Mouse (Mus musculus): ENCODE data around the gene Foxo1.

Gene Foxo1

GRCm38 (mm10) chr3:52268487-52268736 is 276 bp downstream of the Foxo1 start:
- no peak for DNase-seq (ENCODE audit: extremely low spot score, low read depth, low spot score)

GRCm38 (mm10) chr3:52268737-52269513 is 789 bp downstream of the Foxo1 start:
- DNase-seq (ENCODE audit: extremely low spot score, low read depth, low spot score) = no peak

- DNase-seq (ENCODE audit: extremely low spot score, low read depth, low spot score) = no peak
Measured at GRCm38 (mm10) chr3:52269514-52270351, 1.6 kb downstream of the Foxo1 start.

GRCm38 (mm10) chr3:52270511-52270910 is 2.4 kb downstream of the Foxo1 start:
- no peak for DNase-seq (ENCODE audit: extremely low spot score, low read depth, low spot score)

GRCm38 (mm10) chr3:52271376-52271775 is 3.2 kb downstream of the Foxo1 start:
- no peak for DNase-seq (ENCODE audit: extremely low spot score, low read depth, low spot score)

GRCm38 (mm10) chr3:52272376-52272865 is 4.3 kb downstream of the Foxo1 start:
- DNase-seq (ENCODE audit: extremely low spot score, low read depth, low spot score) = no peak

GRCm38 (mm10) chr3:52274475-52274874 is 6.3 kb downstream of the Foxo1 start:
- DNase-seq (ENCODE audit: extremely low spot score, low read depth, low spot score) = no peak

GRCm38 (mm10) chr3:52275037-52275555 is 7.0 kb downstream of the Foxo1 start:
- DNase-seq (ENCODE audit: extremely low spot score, low read depth, low spot score) = no peak

- no peak for DNase-seq (ENCODE audit: extremely low spot score, low read depth, low spot score)
Measured at GRCm38 (mm10) chr3:52280681-52281080, 12.5 kb downstream of the Foxo1 start.

GRCm38 (mm10) chr3:52281882-52282281 is 13.7 kb downstream of the Foxo1 start:
- no peak for DNase-seq (ENCODE audit: extremely low spot score, low read depth, low spot score)

GRCm38 (mm10) chr3:52282369-52282768 is 14.2 kb downstream of the Foxo1 start:
- no peak for DNase-seq (ENCODE audit: extremely low spot score, low read depth, low spot score)

- no peak for DNase-seq (ENCODE audit: extremely low spot score, low read depth, low spot score)
Measured at GRCm38 (mm10) chr3:52283521-52283920, 15.4 kb downstream of the Foxo1 start.

- DNase-seq (ENCODE audit: extremely low spot score, low read depth, low spot score) = no peak
Measured at GRCm38 (mm10) chr3:52290811-52291210, 22.7 kb downstream of the Foxo1 start.

GRCm38 (mm10) chr3:52292498-52292897 is 24.4 kb downstream of the Foxo1 start:
- no peak for DNase-seq (ENCODE audit: extremely low spot score, low read depth, low spot score)

GRCm38 (mm10) chr3:52293946-52294345 is 25.8 kb downstream of the Foxo1 start:
- DNase-seq (ENCODE audit: extremely low spot score, low read depth, low spot score) = no peak

- no peak for DNase-seq (ENCODE audit: extremely low spot score, low read depth, low spot score)
Measured at GRCm38 (mm10) chr3:52295688-52296087, 27.6 kb downstream of the Foxo1 start.

- no peak for DNase-seq (ENCODE audit: extremely low spot score, low read depth, low spot score)
Measured at GRCm38 (mm10) chr3:52296224-52296760, 28.2 kb downstream of the Foxo1 start.

- no peak for DNase-seq (ENCODE audit: extremely low spot score, low read depth, low spot score)
Measured at GRCm38 (mm10) chr3:52297291-52298018, 29.3 kb downstream of the Foxo1 start.

- no peak for DNase-seq (ENCODE audit: extremely low spot score, low read depth, low spot score)
Measured at GRCm38 (mm10) chr3:52298683-52299082, 30.5 kb downstream of the Foxo1 start.

GRCm38 (mm10) chr3:52299376-52299775 is 31.2 kb downstream of the Foxo1 start:
- DNase-seq (ENCODE audit: extremely low spot score, low read depth, low spot score) = no peak

- no peak for DNase-seq (ENCODE audit: extremely low spot score, low read depth, low spot score)
Measured at GRCm38 (mm10) chr3:52300517-52300916, 32.4 kb downstream of the Foxo1 start.
